13 mouse cellular contexts compared by ENCODE assay signal in genomic region chr2:107519761-107520160, GRCm38 (mm10).
DNase-seq lines count a peak whose midpoint lies in the region; ATAC-seq lines count a peak whose summit lies in the region.
"Had no signal": no experiment of that assay in that cellular context is flagged by ENCODE, and none has a peak within 500 bp of the region (broad histone marks: within the 10 kb centered on the region; RNA-seq: fewer than 3 reads in every experiment).

No protein-coding gene starts in this region.

- no peaks in the 10 kb centered on the region for H3K36me3 ChIP-seq in intestine, embryonic 16.5 days (ENCODE audit: control insufficient read depth, insufficient read depth, low read length)
- H3K36me3 ChIP-seq: embryonic facial prominence, embryonic 10.5 days; limb, embryonic 13.5 days had no signal

- no peak overlapping the region for H3K4me3 ChIP-seq in intestine, embryonic 16.5 days (ENCODE audit: low read length)
- H3K4me3 ChIP-seq: embryonic facial prominence, embryonic 10.5 days; limb, embryonic 13.5 days had no signal

- H3K4me2 ChIP-seq in intestine, embryonic 16.5 days (ENCODE audit: low read depth, low read length): no peak overlapping the region
- H3K4me2 ChIP-seq: limb, embryonic 13.5 days had no signal

- no peak overlapping the region for H3K27ac ChIP-seq in intestine, embryonic 16.5 days (ENCODE audit: low read length)
- H3K27ac ChIP-seq: embryonic facial prominence, embryonic 10.5 days; limb, embryonic 13.5 days had no signal

- no peak for ATAC-seq in intestine, embryonic 16.5 days
- ATAC-seq: activated CD4-positive, CD25-positive, alpha-beta regulatory T cell, adult 4 months; forebrain, embryonic 16.5 days had no signal

- DNase-seq in retina, postnatal 1 day: peak; percentile 22
- no peak for DNase-seq in retina, embryonic 14.5 days (ENCODE audit: low spot score)
- peak; percentile 60 to 78 for DNase-seq in layer of hippocampus, adult 18-20 months (ENCODE audit: low spot score in 2 of 2)
- peak; percentile 67 to 80 for DNase-seq in left cerebral cortex, adult 9 months (ENCODE audit: low spot score in 2 of 2)
- DNase-seq in telencephalon, adult 2 months (ENCODE audit: low read depth, low spot score): peak; percentile 86
- no peak for DNase-seq in adrenal gland, adult 18-20 months (ENCODE audit: low spot score in 2 of 2)
- DNase-seq: kidney, adult 11 months; thymus, adult 18-20 months had no signal

- 65% methylated on average over 4 of the region's 4 CpGs for WGBS in intestine, embryonic 16.5 days

- no peaks in the 10 kb centered on the region for H3K27me3 ChIP-seq in intestine, embryonic 16.5 days (replicated peaks; ENCODE audit: control insufficient read depth, insufficient read depth, low read length)
- H3K27me3 ChIP-seq: limb, embryonic 13.5 days had no signal

- H3K4me1 ChIP-seq in intestine, embryonic 16.5 days (ENCODE audit: control insufficient read depth, insufficient read depth, low read length): no peaks in the 10 kb centered on the region
- H3K4me1 ChIP-seq: embryonic facial prominence, embryonic 10.5 days; limb, embryonic 13.5 days had no signal

- no peaks in the 10 kb centered on the region for H3K9me3 ChIP-seq in intestine, embryonic 16.5 days (ENCODE audit: control insufficient read depth, low read length)
- H3K9me3 ChIP-seq: embryonic facial prominence, embryonic 10.5 days; limb, embryonic 13.5 days had no signal

- no peak overlapping the region for H3K9ac ChIP-seq in intestine, embryonic 16.5 days (ENCODE audit: low read depth, low read length)
- H3K9ac ChIP-seq: limb, embryonic 13.5 days had no signal

Comparison
In these comparisons a context has a peak if more than half of its experiments do, and no peak if none do; other contexts are left out.
1. DNase-seq: peak in retina, postnatal 1 day (single experiment), layer of hippocampus, adult 18-20 months (2 of 2), left cerebral cortex, adult 9 months (2 of 2) and telencephalon, adult 2 months (single experiment); none in retina, embryonic 14.5 days (single experiment) and adrenal gland, adult 18-20 months (0 of 2).